Mouse (Mus musculus) forebrain, embryonic 10.5 days (tissue): ENCODE results near the gene Olfr477. TPM values are rescaled to one million over a fixed set of nuclear protein-coding genes. Genes with fewer than 3 reads are reported as not detected.
"Not testable (repeated sequence)": the region's sequence is repeated elsewhere in the genome, so short reads cannot be mapped to it uniquely, and the experiment has no call there.

Experiments used
- DNase-seq: peaks from one replicate; pipeline ENCODE4 v3.0.0-alpha.2; 2017; ENCODE audit warnings: low spot score; ENCODE audit errors: extremely low spot score
- H3K27ac ChIP-seq: fragments of 300-500 bp; sonication (generic); 2 replicates; pipeline ENCODE4 v1.5.1; 2016; ENCODE audit warnings: mild to moderate bottlenecking
- H3K27me3 ChIP-seq: fragments of 300-500 bp; sonication (generic); 2 replicates; pipeline ENCODE4 v1.6.1; 2016; ENCODE audit warnings: mild to moderate bottlenecking; ENCODE audit not compliant: poor library complexity, severe bottlenecking
- H3K36me3 ChIP-seq: fragments of 300-500 bp; sonication (generic); replicated peaks from 2 replicates; pipeline ENCODE4 v1.6.1; 2016; ENCODE audit warnings: mild to moderate bottlenecking, moderate library complexity
- H3K4me1 ChIP-seq: fragments of 300-500 bp; sonication (generic); 2 replicates; pipeline ENCODE4 v1.6.1; 2016
- H3K4me3 ChIP-seq: fragments of 300-500 bp; sonication (generic); 2 replicates; pipeline ENCODE4 v1.5.1; 2016; ENCODE audit warnings: mild to moderate bottlenecking, moderate library complexity
- H3K9me3 ChIP-seq: fragments of 300-500 bp; sonication (generic); 2 replicates; pipeline ENCODE4 v1.6.1; 2016; ENCODE audit warnings: mild to moderate bottlenecking, moderate library complexity
- WGBS: fragments of 180-500 bp; shearing (Covaris S2); methylation state at CpG from one replicate; pipeline ENCODE4 v1.1.7; 2016; 5-methylcytosine and 5-hydroxymethylcytosine counted together
- polyA plus RNA-seq: library from polyadenylated mRNA; unstranded; fragments of >200 nt; fragmentation: Nextera tagmentation; extraction: Ambion mirVana; gene quantifications from 2 replicates; pipeline ENCODE4 v1.2.1, GENCODE M21; 2016

Gene Olfr477
- not detected in 2 replicates for polyA plus RNA-seq

DNA sequence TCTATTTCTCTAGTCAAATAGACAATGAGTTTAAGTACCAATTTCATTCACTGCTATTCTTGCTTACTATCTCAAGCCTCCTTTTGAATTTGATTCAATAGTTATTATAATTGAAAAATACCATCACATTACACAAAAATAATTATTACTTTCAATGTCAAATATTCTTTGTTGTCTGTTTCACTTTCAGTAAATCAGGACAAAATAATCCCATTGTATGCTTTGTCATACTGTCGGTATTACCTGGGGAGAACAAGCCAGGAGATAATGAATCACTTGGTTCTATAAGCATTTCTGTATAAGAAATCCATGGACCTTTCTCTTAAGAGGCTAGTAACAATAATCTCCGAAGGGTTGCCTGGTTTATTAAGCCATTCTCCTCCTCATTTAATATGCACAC lies at the start of gene Olfr477:
Gene Olfr477, plus strand, starts transcription at position 301 of the 400 bp plus-strand sequence.
- no peaks in the 10 kb centered on the region for H3K27me3 ChIP-seq
- no peak for DNase-seq
- H3K4me3 ChIP-seq, result no peak within 1 kb of the TSS
- no peaks in the 10 kb centered on the region for H3K9me3 ChIP-seq
- no peak within 1 kb of the TSS for H3K27ac ChIP-seq
- WGBS, result 81% methylated on average over 2 of the region's 2 CpGs
- H3K36me3 ChIP-seq, result no peaks in the 10 kb centered on the region
- H3K4me1 ChIP-seq, result no peaks in the 10 kb centered on the region

DNA sequence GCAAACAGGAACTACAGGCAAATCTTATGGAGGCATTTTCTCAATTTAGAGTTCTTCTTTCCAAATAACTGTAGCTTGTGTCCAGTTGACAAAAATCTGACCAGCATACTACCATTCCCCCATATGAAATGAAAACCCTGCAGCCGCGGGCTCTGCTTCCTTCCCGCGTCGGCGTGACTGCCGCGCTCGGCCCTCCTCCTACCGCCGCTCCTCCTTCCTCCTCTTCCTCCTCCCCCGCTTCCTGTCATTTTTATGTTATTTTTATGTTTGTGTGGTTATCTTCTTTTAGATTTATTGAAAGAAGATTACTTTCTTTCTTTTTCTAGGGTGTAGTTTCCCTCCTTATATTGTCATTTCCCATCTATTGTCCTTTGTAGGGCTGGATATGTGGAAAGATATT lies 34.0 kb upstream of the Olfr477 start:
- H3K4me3 ChIP-seq, H3K36me3 ChIP-seq, H3K27ac ChIP-seq, H3K27me3 ChIP-seq, DNase-seq, H3K4me1 ChIP-seq, H3K9me3 ChIP-seq: not testable (repeated sequence)
- WGBS, result 97% methylated on average over 12 of the region's 12 CpGs

- no peaks in the 10 kb centered on the region for H3K4me1 ChIP-seq
- no peak within 1 kb of the TSS for H3K27ac ChIP-seq
- H3K9me3 ChIP-seq, result 0 out of 2 replicates have a peak, but pooled peaks cover 8% of the 10 kb centered on the region
- 95% methylated on average over 1 of the region's 1 CpGs for WGBS
- no peaks in the 10 kb centered on the region for H3K27me3 ChIP-seq
- H3K4me3 ChIP-seq, result no peak within 1 kb of the TSS
- no peaks in the 10 kb centered on the region for H3K36me3 ChIP-seq
- no peak for DNase-seq
These were observed 32.1 kb upstream of the Olfr477 start, which contains the start of gene Olfr474 for GRCm38 (mm10) chr7:107954343-107954742. Olfr474 (plus strand) TSS chr7:107954643.

GRCm38 (mm10) chr7:107964503-107964902 lies 22.0 kb upstream of the Olfr477 start, which contains the start of gene Olfr476:
Olfr476 (plus strand) TSS chr7:107964803.
- no peaks in the 10 kb centered on the region for H3K4me1 ChIP-seq
- no peaks in the 10 kb centered on the region for H3K9me3 ChIP-seq
- H3K27me3 ChIP-seq, result no peaks in the 10 kb centered on the region
- no peak for DNase-seq
- WGBS, result 63% methylated on average over 1 of the region's 1 CpGs
- no peaks in the 10 kb centered on the region for H3K36me3 ChIP-seq
- no peak within 1 kb of the TSS for H3K27ac ChIP-seq
- no peak within 1 kb of the TSS for H3K4me3 ChIP-seq

GRCm38 (mm10) chr7:108014256-108014655 lies 27.8 kb downstream of the Olfr477 start:
- H3K4me3 ChIP-seq, H3K36me3 ChIP-seq, H3K27ac ChIP-seq, H3K27me3 ChIP-seq, DNase-seq, H3K4me1 ChIP-seq, H3K9me3 ChIP-seq: not testable (repeated sequence)

GRCm38 (mm10) chr7:108033889-108034288 lies 47.4 kb downstream of the Olfr477 start, which contains the start of gene Olfr478:
Olfr478 (minus strand) TSS chr7:108033989.
- Histone ChIP-seq H3K9me3 (no peaks in the 10 kb centered on the region), H3K4me1 (no peaks in the 10 kb centered on the region), H3K4me3 (no peak within 1 kb of the TSS), H3K27me3 (no peaks in the 10 kb centered on the region), H3K36me3 (no peaks in the 10 kb centered on the region), H3K27ac (no peak within 1 kb of the TSS)
- no peak for DNase-seq
- 86% methylated on average over 3 of the region's 3 CpGs for WGBS

Other genes with a start within 250 kb of the Olfr477 start
- 0.25 and 0.29 TPM in 2 replicates for gene Cyb5r2, start 228.7 kb upstream of the Olfr477 start, polyA plus RNA-seq
- gene Ovch2, start 185.5 kb upstream of the Olfr477 start, polyA plus RNA-seq, result not detected in 2 replicates
- not detected in 2 replicates for gene Olfr467, start 174.4 kb upstream of the Olfr477 start, polyA plus RNA-seq
- gene Olfr469, start 161.2 kb upstream of the Olfr477 start, polyA plus RNA-seq, result not detected in 2 replicates
- not detected in 2 replicates for gene Olfr470, start 139.2 kb upstream of the Olfr477 start, polyA plus RNA-seq
- not detected in 2 replicates for gene Olfr472, start 88.8 kb upstream of the Olfr477 start, polyA plus RNA-seq
- gene Olfr473, start 56.2 kb upstream of the Olfr477 start, polyA plus RNA-seq, result not detected in 2 replicates
- gene Olfr474, start 32.0 kb upstream of the Olfr477 start, polyA plus RNA-seq, result not detected in 2 replicates
- gene Olfr476, start 21.9 kb upstream of the Olfr477 start, polyA plus RNA-seq, result not detected in 2 replicates
- gene Olfr478, start 47.3 kb downstream of the Olfr477 start, polyA plus RNA-seq, result not detected in 2 replicates
- gene Olfr479, start 64.0 kb downstream of the Olfr477 start, polyA plus RNA-seq, result not detected in 2 replicates
- gene Olfr480, start 80.7 kb downstream of the Olfr477 start, polyA plus RNA-seq, result not detected in 2 replicates
- gene Olfr481, start 93.2 kb downstream of the Olfr477 start, polyA plus RNA-seq, result not detected in 2 replicates
- gene Olfr482, start 110.9 kb downstream of the Olfr477 start, polyA plus RNA-seq, result 0.06 TPM in 1 of 2 replicates, not detected in the other
- not detected in 2 replicates for gene Olfr483, start 114.2 kb downstream of the Olfr477 start, polyA plus RNA-seq
- not detected in 2 replicates for gene Olfr484, start 140.8 kb downstream of the Olfr477 start, polyA plus RNA-seq
- gene Olfr485, start 173.2 kb downstream of the Olfr477 start, polyA plus RNA-seq, result not detected in 2 replicates
- gene Olfr486, start 186.0 kb downstream of the Olfr477 start, polyA plus RNA-seq, result not detected in 2 replicates
- gene Olfr487, start 227.9 kb downstream of the Olfr477 start, polyA plus RNA-seq, result not detected in 2 replicates